Mouse (Mus musculus) heart, postnatal 0 days (tissue): ENCODE measurements around the gene Slc4a10.

Source experiments
- CTCF ChIP-seq: IDR thresholded peaks from 2 replicates; pipeline ENCODE4 v1.5.1; 2016; ENCODE audit warnings: antibody characterized with exemption, control low read depth, low read depth
- EP300 ChIP-seq: IDR thresholded peaks from 2 replicates; pipeline ENCODE4 v1.6.1; 2016; ENCODE audit warnings: antibody characterized with exemption, low read depth

- no peak for TF ChIP-seq CTCF
- TF ChIP-seq EP300, result no peak
These were observed 315.9 kb downstream of the Slc4a10 start for GRCm38 (mm10) chr2:62362211-62362610.
